Mouse (Mus musculus) B cell, adult 62 days (primary cell): ENCODE data around the gene 4930578G10Rik. TPM values are rescaled to one million over a fixed set of nuclear protein-coding genes. Genes with fewer than 3 reads are reported as not detected.

ENCODE experiments used
- total RNA-seq: library from RNA; stranded (reverse); gene quantifications from 4 replicates; pipeline ENCODE4 v1.2.4, GENCODE M21; 2023

Gene 4930578G10Rik
- total RNA-seq = not detected in 4 replicates

GRCm38 (mm10) chr4:42735245-42735644 lies at the start of gene 4930578G10Rik:
Gene 4930578G10Rik (plus strand): TSS chr4:42735545.

DNA sequence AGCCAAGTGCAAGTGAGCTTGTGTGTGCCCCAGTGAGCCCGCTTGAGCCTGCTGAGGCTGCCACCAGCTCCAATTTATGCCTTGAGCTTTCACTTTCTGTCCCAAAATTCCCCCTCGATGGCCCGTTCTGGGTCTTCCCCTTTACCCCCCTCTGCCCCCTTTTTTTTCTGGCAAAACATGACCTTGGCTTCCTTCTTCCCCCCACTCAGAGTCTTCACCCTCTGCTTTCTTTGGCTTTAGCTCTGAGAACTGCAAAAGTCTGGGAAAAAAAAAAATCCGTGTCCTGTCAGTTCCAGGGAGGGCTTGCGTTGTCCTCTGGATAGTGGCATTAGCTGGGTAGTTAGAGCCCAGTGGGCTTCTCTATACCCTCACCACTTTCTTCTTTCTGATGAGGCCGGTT lies 21.1 kb downstream of the 4930578G10Rik start, which contains the start of gene Ccl19:
Gene Ccl19, minus strand, starts transcription at position 101 of the 400 bp plus-strand sequence.

GRCm38 (mm10) chr4:42773893-42774292 lies 38.5 kb downstream of the 4930578G10Rik start, which contains the start of gene Ccl21a:
Gene Ccl21a (minus strand): TSS chr4:42773993.

GRCm38 (mm10) chr4:42853788-42854187 lies 118.4 kb downstream of the 4930578G10Rik start, which contains the start of gene Fam205a1:
Gene Fam205a1 (minus strand): TSS chr4:42853888.

GRCm38 (mm10) chr4:42856671-42857070 lies 121.3 kb downstream of the 4930578G10Rik start, which contains the start of gene Gm12394:
Gene Gm12394 (minus strand): TSS chr4:42856771.

DNA sequence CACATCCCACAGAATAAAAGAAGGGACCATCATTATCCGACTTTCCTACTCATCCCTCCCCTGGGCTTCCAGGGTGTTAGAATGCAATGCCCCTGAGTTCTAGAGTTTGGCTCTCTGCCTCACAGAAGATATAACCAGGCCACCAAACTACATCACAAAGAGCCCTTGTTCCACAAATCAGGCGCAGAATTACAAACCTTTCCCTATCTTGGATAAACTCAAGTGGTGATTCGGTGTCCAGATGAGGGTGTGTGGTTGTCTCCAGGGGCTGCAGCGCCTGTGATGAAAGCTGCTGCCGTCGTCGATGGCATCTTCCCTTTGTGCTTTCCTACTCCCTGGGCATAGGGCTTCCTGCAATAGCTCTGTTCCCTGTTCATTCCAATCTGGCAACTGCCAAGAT lies 138.8 kb downstream of the 4930578G10Rik start, which contains the start of gene Fam205c:
Gene Fam205c, minus strand, starts transcription at position 101 of the 400 bp plus-strand sequence.

Other genes starting within 250 kb of the 4930578G10Rik start
- not detected in 4 replicates for gene Fam205a2, start 207.4 kb upstream of the 4930578G10Rik start, total RNA-seq
- gene Gm10591, start 123.3 kb upstream of the 4930578G10Rik start, total RNA-seq = not detected in 4 replicates
- gene Gm2564, start 105.8 kb upstream of the 4930578G10Rik start, total RNA-seq = not detected in 4 replicates
- not detected in 4 replicates for gene Ccl27b, start 80.3 kb upstream of the 4930578G10Rik start, total RNA-seq
- gene Il11ra2, start 73.7 kb upstream of the 4930578G10Rik start, total RNA-seq = not detected in 4 replicates
- gene Ccl19, start 21.0 kb downstream of the 4930578G10Rik start, total RNA-seq = not detected in 4 replicates
- gene Ccl21a, start 38.4 kb downstream of the 4930578G10Rik start, total RNA-seq = not detected in 4 replicates
- gene Fam205a1, start 118.3 kb downstream of the 4930578G10Rik start, total RNA-seq = not detected in 4 replicates
- gene Gm12394, start 121.2 kb downstream of the 4930578G10Rik start, total RNA-seq = not detected in 4 replicates
- gene Fam205c, start 138.7 kb downstream of the 4930578G10Rik start, total RNA-seq = not detected in 4 replicates
- not detected in 4 replicates for gene Phf24, start 181.1 kb downstream of the 4930578G10Rik start, total RNA-seq
- 33.1 to 42.0 TPM (median 37.5 TPM) in 4 replicates for gene Dnajb5, start 214.3 kb downstream of the 4930578G10Rik start, total RNA-seq
- not detected in 4 replicates for gene 1700022I11Rik, start 234.1 kb downstream of the 4930578G10Rik start, total RNA-seq